Mouse (Mus musculus) gastrocnemius, postnatal 14 days (tissue): ENCODE measurements around the gene Slx1b. TPM values are rescaled to one million over a fixed set of nuclear protein-coding genes. Genes with fewer than 3 reads are reported as not detected.
"Not testable (repeated sequence)": the region's sequence is repeated elsewhere in the genome, so short reads cannot be mapped to it uniquely, and the experiment has no call there.

ENCODE experiments used
- DNase-seq: peaks from one replicate; pipeline ENCODE4 v3.0.0; 2021; ENCODE audit warnings: mixed read lengths
- intact Hi-C: fragments of 180-260 bp; cut with DNase I; formaldehyde crosslinking; loops from one replicate; pipeline ENCODE4 v1.15.1; 2025; ENCODE audit warnings: low total_unique reads
- total RNA-seq, 2 experiments: library from RNA; stranded (reverse); gene quantifications; 2 replicates each; pipeline ENCODE4 v1.2.3; 2021

Gene Slx1b
- total RNA-seq, 2 experiments from 2014 or later = 3.7 to 4.6 TPM

DNA sequence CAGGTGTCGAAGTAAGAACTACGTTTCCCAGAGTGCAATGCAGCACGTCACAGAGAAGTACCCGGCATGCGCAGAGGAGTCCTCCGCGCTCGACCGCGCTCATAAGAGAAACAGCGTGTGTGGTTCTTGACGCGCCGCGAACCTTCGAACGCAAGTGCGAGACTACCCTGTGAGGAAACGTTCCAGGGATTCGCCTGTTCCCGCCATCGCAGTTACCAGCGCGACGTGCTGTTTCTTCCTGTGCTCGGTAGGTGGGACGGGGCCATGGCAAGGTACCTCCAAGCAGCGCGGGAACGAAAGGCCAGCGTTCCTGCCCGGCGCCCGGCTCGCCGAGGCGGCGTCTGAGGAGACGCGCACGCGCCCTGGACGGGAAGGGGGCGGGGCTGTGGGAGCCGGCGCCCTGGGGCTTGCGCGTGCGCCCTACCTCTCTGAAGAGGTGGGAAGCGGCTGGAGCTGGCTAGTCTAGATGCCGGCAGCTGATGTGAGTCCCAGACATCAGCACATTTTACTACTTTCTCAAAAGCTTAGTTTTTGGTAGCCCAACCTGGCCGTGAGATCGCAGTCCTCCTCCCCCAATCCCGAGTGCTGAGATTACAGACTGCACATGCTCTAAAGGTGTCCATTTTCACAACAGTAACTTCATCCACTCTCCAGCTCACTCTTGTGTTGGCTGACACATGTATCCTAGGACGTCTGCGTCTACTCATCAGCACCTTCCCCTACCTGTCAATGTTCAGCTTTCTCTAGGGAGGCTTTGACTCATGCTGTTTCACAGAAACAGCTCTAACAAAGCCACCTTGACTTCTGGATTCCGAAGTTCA lies 46.1 kb downstream of the Slx1b start, which contains the start of gene Sgf29:
Gene Sgf29, plus strand, starts transcription at position 79 of the 821 bp plus-strand sequence.
- intact Hi-C loops = loop anchor here (5.0 kb wide), 1 partner anchor 43 kb away; no protein-coding TSS in a partner anchor
- peak; percentile 95 for DNase-seq

- intact Hi-C loops = no loop called here
Measured at GRCm38 (mm10) chr7:126648486-126648885, 47.1 kb downstream of the Slx1b start.

DNA sequence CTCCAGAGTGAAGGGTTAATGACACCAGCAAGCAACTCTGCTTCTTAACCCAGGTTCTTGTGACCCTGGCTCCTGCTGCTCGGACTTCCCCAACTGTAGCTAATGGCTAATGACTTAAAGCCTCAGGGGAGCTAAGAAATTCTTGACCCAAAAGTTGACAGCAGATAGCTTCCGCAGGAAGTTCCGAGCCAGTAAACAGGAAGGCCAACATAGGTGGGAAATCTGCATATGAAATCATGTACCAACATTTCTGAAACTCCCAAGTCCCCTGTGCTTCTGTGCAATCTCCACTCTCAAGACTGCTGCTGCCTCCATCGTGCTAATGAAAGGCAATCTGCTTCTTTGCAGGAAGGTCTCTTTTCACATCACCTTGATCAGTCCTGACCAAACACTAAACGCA lies 49.9 kb downstream of the Slx1b start:
- intact Hi-C loops = no loop called here
- no peak for DNase-seq

More at GRCm38 (mm10) chr7:126648486-126648885, 47.1 kb downstream of the Slx1b start:
- no peak for DNase-seq

- DNase-seq = no peak
- intact Hi-C loops = no loop called here
Measured at GRCm38 (mm10) chr7:126644914-126645313, 50.7 kb downstream of the Slx1b start.

- intact Hi-C loops = no loop called here
- no peak for DNase-seq
Measured at GRCm38 (mm10) chr7:126644345-126644744, 51.2 kb downstream of the Slx1b start.

DNA sequence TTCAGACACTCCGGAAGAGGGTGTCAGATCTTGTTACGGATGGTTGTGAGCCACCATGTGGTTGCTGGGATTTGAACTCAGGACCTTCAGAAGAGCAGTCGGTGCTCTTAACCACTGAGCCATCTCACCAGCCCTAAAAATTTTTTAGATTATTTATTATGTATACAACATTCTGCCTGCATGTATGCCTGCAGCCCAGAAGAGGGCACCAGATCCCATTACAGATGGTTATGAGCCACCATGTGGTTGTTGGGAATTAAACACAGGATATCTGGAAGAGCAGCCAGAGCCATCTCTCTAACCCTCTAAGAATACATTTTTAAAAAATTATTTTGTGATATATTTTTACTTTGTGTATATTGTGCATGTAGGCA lies 52.4 kb downstream of the Slx1b start:
- DNase-seq, intact Hi-C loops: not testable (repeated sequence)

- no peak for DNase-seq
- intact Hi-C loops = no loop called here
Measured at GRCm38 (mm10) chr7:126642545-126643243, 52.9 kb downstream of the Slx1b start.

Other genes starting within 250 kb of the Slx1b start
- over 10,000 TPM; 16,285 to 17,681 TPM for gene Atp2a1, start 232.7 kb downstream of the Slx1b start, total RNA-seq
- gene Sh2b1, start 220.4 kb downstream of the Slx1b start, total RNA-seq = 10 to 100 TPM; 47.1 to 47.6 TPM
- 100 to 1,000 TPM; 117 to 146 TPM for gene Tufm, start 208.4 kb downstream of the Slx1b start, total RNA-seq
- 10 to 100 TPM; 31.1 to 32.4 TPM for gene Atxn2l, start 192.3 kb downstream of the Slx1b start, total RNA-seq
- 100 to 1,000 TPM; 135 to 136 TPM for gene Eif3c, start 129.4 kb downstream of the Slx1b start, total RNA-seq
- gene Apobr, start 110.8 kb downstream of the Slx1b start, total RNA-seq = under 1 TPM; 0.55 to 0.88 TPM
- gene Cln3, start 110.0 kb downstream of the Slx1b start, total RNA-seq = 1 to 10 TPM; 6.5 to 7.6 TPM
- not detected for gene Il27, start 100.8 kb downstream of the Slx1b start, total RNA-seq
- 10 to 100 TPM; 15.4 to 18.3 TPM for gene Nupr1, start 64.9 kb downstream of the Slx1b start, total RNA-seq
- gene Sgf29, start 46.5 kb downstream of the Slx1b start, total RNA-seq = 10 to 100 TPM; 23.2 to 24.6 TPM
- 10 to 100 TPM; 20.3 to 45.9 TPM for gene Sult1a1, start 19.4 kb downstream of the Slx1b start, total RNA-seq
- 10 to 100 TPM; 40.7 to 41.6 TPM for gene Bola2, start 383 bp downstream of the Slx1b start, total RNA-seq
- 1 to 10 TPM; 2.7 to 3.6 TPM for gene Coro1a, start 12.0 kb upstream of the Slx1b start, total RNA-seq
- gene Mapk3, start 63.8 kb upstream of the Slx1b start, total RNA-seq = 10 to 100 TPM; 35.0 to 40.0 TPM
- 1 to 10 TPM in 1 of 2 experiments, under 1 TPM in 1; 0.92 to 1.8 TPM for gene Gdpd3, start 70.5 kb upstream of the Slx1b start, total RNA-seq
- 10 to 100 TPM; 52.4 to 64.9 TPM for gene Ypel3, start 81.2 kb upstream of the Slx1b start, total RNA-seq
- gene Tbx6, start 85.7 kb upstream of the Slx1b start, total RNA-seq = under 1 TPM; 0.31 to 0.55 TPM
- 10 to 100 TPM; 28.0 to 33.6 TPM for gene Ppp4c, start 96.7 kb upstream of the Slx1b start, total RNA-seq
- 10 to 100 TPM; 12.5 to 14.2 TPM for gene Fam57b, start 101.9 kb upstream of the Slx1b start, total RNA-seq
- not detected for gene 4930451I11Rik, start 135.9 kb upstream of the Slx1b start, total RNA-seq
- not detected for gene Doc2a, start 151.6 kb upstream of the Slx1b start, total RNA-seq
- gene Hirip3, start 166.2 kb upstream of the Slx1b start, total RNA-seq = 1 to 10 TPM; 6.1 to 8.5 TPM
- 10 to 100 TPM; 13.7 to 14.1 TPM for gene Ino80e, start 166.6 kb upstream of the Slx1b start, total RNA-seq
- gene Taok2, start 188.9 kb upstream of the Slx1b start, total RNA-seq = 10 to 100 TPM; 33.1 to 33.5 TPM
- 10 to 100 TPM; 11.9 to 13.1 TPM for gene Tmem219, start 227.1 kb upstream of the Slx1b start, total RNA-seq
- 1 to 10 TPM; 2.5 to 3.2 TPM for gene Kctd13, start 233.1 kb upstream of the Slx1b start, total RNA-seq